Mouse (Mus musculus): ENCODE measurements around the gene Ankrd33b.

GRCm38 (mm10) chr15:31296882-31297776, 70.4 kb downstream of the Ankrd33b start:
- TF ChIP-seq CTCF (IDR thresholded peaks at IDR 0.05; ENCODE audit: borderline replicate concordance, extremely low read depth, insufficient read depth, insufficient read length) (no peak), POLR2A (IDR thresholded peaks at IDR 0.05; ENCODE audit: borderline replicate concordance, extremely low read depth, insufficient read depth, insufficient read length, poor library complexity, severe bottlenecking) (no peak)
